Mouse (Mus musculus): ENCODE measurements around the gene Hsf5. TPM values are rescaled to one million over a fixed set of nuclear protein-coding genes. Genes with fewer than 3 reads are reported as not detected.
A peak's percentile ranks its signal among the peaks of the same experiment; 100 is the strongest.

The Hsf5 gene
- polyA plus RNA-seq, 1 experiment from 2014 or later, result 0.39 TPM

DNA sequence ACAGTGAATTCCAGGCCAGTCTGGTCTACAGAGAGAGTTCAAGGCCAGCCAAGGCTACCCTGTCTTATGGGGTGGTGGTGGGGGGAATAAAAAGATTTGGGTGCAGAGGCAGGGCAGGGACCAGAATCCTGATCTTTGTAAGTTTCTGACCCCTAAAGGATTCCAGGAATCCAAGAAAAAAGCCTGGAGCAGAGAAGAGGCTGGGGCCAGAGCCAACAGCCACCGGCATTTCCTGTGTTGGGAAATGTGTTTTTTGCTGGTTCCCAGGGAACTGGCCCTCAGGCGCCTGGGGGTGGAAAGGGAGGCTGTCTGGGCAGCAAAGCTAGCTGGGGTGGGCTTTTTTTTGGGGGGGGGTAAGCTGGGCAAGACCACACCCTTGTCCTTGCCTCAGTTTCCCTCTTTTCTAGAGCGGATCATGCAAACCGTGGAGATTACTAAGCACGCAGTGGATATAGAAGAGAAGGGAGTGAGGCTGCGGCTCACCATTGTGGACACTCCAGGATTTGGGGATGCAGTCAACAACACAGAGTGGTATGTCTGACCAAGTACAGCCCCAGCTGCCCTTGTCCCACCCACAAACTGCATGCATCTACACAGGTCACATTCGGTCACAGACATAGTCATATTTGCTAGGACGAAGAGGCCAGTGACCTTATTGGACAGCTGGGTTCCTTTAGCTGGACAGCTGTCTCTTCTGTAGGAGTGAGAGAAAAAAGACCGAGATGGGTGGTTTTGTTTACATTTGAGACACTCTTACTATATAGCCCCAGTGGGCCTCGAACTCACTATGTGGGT lies 32.1 kb upstream of the Hsf5 start:
- Histone ChIP-seq H3K4me2 (replicated peaks; ENCODE audit: low read depth, low read length) (no peak overlapping the region), H3K27me3 (ENCODE audit: control insufficient read depth, insufficient read depth, low read length) (no peaks in the 10 kb centered on the region), H3K27ac (ENCODE audit: low read depth, low read length) (no peak overlapping the region), H3K9me3 (ENCODE audit: control insufficient read depth, low read length) (no peaks in the 10 kb centered on the region), H3K4me3 (ENCODE audit: low read depth, low read length) (no peak overlapping the region), H3K9ac (ENCODE audit: low read depth, low read length) (no peak overlapping the region), H3K36me3 (ENCODE audit: control insufficient read depth, insufficient read depth, low read length) (no peaks in the 10 kb centered on the region), H3K4me1 (replicated peaks; ENCODE audit: control insufficient read depth, insufficient read depth, low read length) (no peaks in the 10 kb centered on the region)
- ATAC-seq (ENCODE audit: low FRiP score), result no peak
- WGBS, result 90% methylated on average over 10 of the region's 10 CpGs
- no peak for DNase-seq (ENCODE audit: low spot score)

DNA sequence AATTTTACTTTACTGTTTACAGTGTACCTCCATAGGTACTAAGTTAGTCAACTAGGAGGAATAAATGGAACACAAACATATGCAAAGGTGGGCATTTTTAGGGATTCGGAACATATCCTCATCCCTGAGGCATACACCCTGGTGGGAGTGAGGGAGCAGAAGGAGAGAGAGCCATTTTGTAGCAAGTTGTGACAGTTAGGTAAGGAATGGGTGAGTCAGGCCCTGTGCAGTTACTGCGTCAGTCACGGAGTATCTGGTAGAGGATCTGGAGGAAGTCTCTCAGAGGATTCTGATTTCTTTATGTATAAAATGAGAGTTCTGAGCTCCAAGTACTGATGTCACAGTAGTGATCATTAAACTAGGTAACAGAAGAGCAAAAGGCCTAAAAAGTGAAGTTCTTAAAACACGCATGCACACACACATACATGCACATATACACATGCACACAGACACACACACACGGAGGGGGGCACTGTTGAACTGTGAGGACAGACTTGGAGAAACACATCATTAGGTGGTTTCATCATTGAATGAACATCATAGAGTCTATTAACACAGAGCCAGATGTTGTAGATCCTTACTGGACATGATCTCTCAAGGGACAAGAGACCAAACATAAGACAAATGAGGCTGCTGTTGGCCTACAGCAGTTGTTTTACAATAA lies 29.6 kb upstream of the Hsf5 start:
- ATAC-seq (ENCODE audit: low FRiP score), result no peak
- no peak overlapping the region for H3K4me2 ChIP-seq (replicated peaks; ENCODE audit: low read depth, low read length)
- no peak overlapping the region for H3K4me3 ChIP-seq (ENCODE audit: low read depth, low read length)
- 93% methylated on average over 5 of the region's 5 CpGs for WGBS
- DNase-seq (ENCODE audit: low spot score), result no peak
- H3K9ac ChIP-seq (ENCODE audit: low read depth, low read length), result no peak overlapping the region
- H3K9me3 ChIP-seq (ENCODE audit: control insufficient read depth, low read length), result no peaks in the 10 kb centered on the region
- no peak overlapping the region for H3K27ac ChIP-seq (ENCODE audit: low read depth, low read length)
- H3K27me3 ChIP-seq (ENCODE audit: control insufficient read depth, insufficient read depth, low read length), result no peaks in the 10 kb centered on the region
- H3K36me3 ChIP-seq (ENCODE audit: control insufficient read depth, insufficient read depth, low read length), result no peaks in the 10 kb centered on the region
- H3K4me1 ChIP-seq (replicated peaks; ENCODE audit: control insufficient read depth, insufficient read depth, low read length), result no peaks in the 10 kb centered on the region

DNA sequence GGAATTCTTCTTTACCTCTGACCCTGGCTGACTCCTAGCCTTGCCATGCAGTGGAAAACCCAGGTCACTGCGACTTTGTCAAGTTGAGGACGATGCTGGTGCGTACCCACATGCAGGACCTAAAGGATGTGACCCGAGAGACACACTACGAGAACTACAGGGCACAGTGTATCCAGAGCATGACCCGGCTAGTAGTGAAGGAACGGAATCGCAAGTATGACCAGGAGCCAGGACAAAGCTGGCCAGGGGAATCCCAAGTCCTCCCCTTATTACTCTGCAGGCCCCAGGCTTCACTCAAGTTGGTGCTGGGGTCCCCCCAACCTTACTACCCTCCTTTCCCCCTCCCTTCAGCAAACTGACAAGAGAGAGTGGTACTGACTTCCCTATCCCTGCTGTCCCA lies 27.4 kb upstream of the Hsf5 start:
- DNase-seq (ENCODE audit: low spot score) (no peak), ATAC-seq (ENCODE audit: low FRiP score) (no peak)
- Histone ChIP-seq H3K36me3 (ENCODE audit: control insufficient read depth, insufficient read depth, low read length) (no peaks in the 10 kb centered on the region), H3K9me3 (ENCODE audit: control insufficient read depth, low read length) (no peaks in the 10 kb centered on the region), H3K4me2 (replicated peaks; ENCODE audit: low read depth, low read length) (no peak overlapping the region), H3K27me3 (ENCODE audit: control insufficient read depth, insufficient read depth, low read length) (no peaks in the 10 kb centered on the region), H3K27ac (ENCODE audit: low read depth, low read length) (no peak overlapping the region), H3K9ac (ENCODE audit: low read depth, low read length) (no peak overlapping the region), H3K4me3 (ENCODE audit: low read depth, low read length) (no peak overlapping the region), H3K4me1 (replicated peaks; ENCODE audit: control insufficient read depth, insufficient read depth, low read length) (peaks cover 8% of the 10 kb centered on the region; the same call in 1 of the 2 replicates)
- 91% methylated on average over 8 of the region's 8 CpGs for WGBS

DNA sequence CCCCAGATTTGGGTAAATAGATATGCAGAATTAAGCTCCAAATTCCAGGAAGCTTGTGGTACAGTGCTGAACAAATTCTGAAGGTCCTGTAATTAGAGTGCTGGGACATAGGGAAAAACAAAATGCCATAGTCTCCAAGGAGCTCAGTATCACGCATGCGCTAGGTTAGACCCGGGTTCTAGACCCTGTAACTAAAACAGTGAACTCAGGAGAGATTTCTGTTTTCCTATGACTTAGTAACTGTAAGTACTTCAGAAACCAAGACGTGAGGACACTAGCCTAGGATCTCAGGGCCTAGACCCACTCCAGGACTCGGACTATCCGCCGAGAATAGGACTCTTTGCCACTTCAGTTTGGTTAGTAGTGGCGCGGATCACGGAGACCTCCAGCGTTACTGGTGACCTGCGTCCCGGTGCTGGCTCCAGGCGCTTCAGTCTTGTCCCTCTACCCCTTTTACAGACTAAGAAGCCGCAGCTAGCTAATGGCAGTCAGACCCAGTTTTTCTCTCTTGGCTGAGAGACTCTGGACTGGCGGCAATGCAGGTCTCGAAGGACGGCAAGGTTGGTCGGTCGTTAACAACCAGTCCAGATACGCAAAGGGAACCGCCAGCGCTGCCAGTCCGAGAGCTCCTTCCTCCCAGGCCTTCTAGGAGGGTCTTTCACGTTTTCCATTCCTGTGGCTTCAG lies 26.0 kb upstream of the Hsf5 start:
- no peak for ATAC-seq (ENCODE audit: low FRiP score)
- WGBS, result 3% methylated on average over 25 of the region's 25 CpGs

DNA sequence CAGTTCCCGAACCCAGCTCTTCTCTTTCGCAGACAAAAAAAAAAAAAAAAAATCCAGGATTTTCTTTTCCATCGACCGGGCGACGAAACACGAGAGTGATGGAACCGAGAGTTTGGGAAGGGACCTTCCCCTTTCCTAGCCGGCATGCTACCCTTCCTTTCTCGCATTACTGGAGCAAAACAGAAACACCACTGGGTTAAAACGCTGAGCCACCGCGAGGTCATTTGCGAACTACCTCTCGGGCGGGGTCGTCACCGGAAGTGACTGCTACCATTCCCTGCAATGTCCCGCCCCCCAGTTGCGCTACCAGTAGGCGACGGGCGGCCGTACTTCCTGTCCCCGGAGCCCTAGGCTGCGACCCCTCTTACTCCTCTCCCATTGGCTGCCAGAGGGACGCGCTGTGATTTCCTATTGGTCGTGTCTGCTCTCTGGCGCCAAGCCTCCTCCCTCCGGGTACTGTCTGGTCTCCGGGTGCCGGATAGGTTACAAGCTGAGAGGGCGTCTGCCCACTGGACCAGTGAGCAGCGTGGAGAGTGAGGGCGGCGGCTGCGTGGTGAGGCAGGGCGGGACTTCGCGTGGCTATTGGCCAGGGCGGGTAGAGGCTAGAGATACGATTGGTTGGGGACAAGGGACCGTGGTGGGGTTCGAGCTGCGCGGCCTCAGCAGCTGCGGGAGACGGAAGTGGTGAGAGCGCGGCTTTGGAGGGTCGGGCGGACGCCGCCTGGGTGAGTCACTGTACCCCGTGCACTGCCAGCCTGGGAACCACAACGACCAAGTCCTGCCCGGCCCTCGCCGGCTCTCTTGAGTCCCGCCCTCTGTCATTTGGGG lies 25.2 kb upstream of the Hsf5 start, which contains the start of gene Mtmr4:
Gene Mtmr4 (plus strand): TSS at position 637 of the 828 bp plus-strand sequence.
- Histone ChIP-seq H3K27ac (ENCODE audit: low read depth, low read length) (peak within 1 kb of the TSS; percentile 74), H3K4me3 (ENCODE audit: low read depth, low read length) (peak within 1 kb of the TSS; percentile 71), H3K9me3 (ENCODE audit: control insufficient read depth, low read length) (no peaks in the 10 kb centered on the region), H3K4me2 (replicated peaks; ENCODE audit: low read depth, low read length) (peak within 1 kb of the TSS; percentile 56), H3K9ac (ENCODE audit: low read depth, low read length) (peak within 1 kb of the TSS; percentile 69), H3K27me3 (ENCODE audit: control insufficient read depth, insufficient read depth, low read length) (no peaks in the 10 kb centered on the region), H3K36me3 (ENCODE audit: control insufficient read depth, insufficient read depth, low read length) (no peaks in the 10 kb centered on the region), H3K4me1 (replicated peaks; ENCODE audit: control insufficient read depth, insufficient read depth, low read length) (peaks cover 8% of the 10 kb centered on the region)
- peak; percentile 98 for ATAC-seq (ENCODE audit: low FRiP score)
- peak; percentile 96 for DNase-seq (ENCODE audit: low spot score)
- WGBS, result under 1% methylated on average over 56 of the region's 61 CpGs

More for the DNA sequence above, 26.0 kb upstream of the Hsf5 start:
- H3K4me1 ChIP-seq (replicated peaks; ENCODE audit: control insufficient read depth, insufficient read depth, low read length), result peaks cover 8% of the 10 kb centered on the region
- H3K9ac ChIP-seq (ENCODE audit: low read depth, low read length), result peak overlapping the region; percentile 63
- H3K36me3 ChIP-seq (ENCODE audit: control insufficient read depth, insufficient read depth, low read length), result no peaks in the 10 kb centered on the region
- H3K4me2 ChIP-seq (replicated peaks; ENCODE audit: low read depth, low read length), result peak overlapping the region; percentile 56
- no peaks in the 10 kb centered on the region for H3K9me3 ChIP-seq (ENCODE audit: control insufficient read depth, low read length)
- peak overlapping the region; percentile 70 for H3K27ac ChIP-seq (ENCODE audit: low read depth, low read length)
- peak; percentile 50 for DNase-seq (ENCODE audit: low spot score)
- H3K27me3 ChIP-seq (ENCODE audit: control insufficient read depth, insufficient read depth, low read length), result no peaks in the 10 kb centered on the region
- peak overlapping the region; percentile 55 for H3K4me3 ChIP-seq (ENCODE audit: low read depth, low read length)

DNA sequence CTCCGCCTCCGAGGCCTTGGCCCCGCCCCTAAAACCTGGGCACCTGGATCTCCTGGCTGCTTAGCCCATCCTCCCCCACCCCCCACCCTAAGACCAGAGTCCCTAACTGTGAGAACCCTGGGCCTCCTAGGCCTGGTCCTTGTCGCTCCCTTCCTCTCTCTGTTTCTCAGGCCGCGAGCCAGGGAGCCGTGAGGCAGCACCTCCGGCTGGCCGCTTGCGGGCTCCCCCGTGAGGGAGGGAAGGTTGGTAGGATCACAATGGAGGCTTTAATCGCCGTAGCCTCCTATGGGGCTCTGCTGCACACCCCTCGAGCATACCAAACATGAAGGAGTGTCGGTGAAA lies 24.6 kb upstream of the Hsf5 start:
- H3K9me3 ChIP-seq (ENCODE audit: control insufficient read depth, low read length), result no peaks in the 10 kb centered on the region
- H3K27ac ChIP-seq (ENCODE audit: low read depth, low read length), result peak overlapping the region; percentile 74
- peaks cover 4% of the 10 kb centered on the region; the same call in 1 of the 2 replicates for H3K36me3 ChIP-seq (ENCODE audit: control insufficient read depth, insufficient read depth, low read length)
- peaks cover 8% of the 10 kb centered on the region for H3K4me1 ChIP-seq (replicated peaks; ENCODE audit: control insufficient read depth, insufficient read depth, low read length)
- ATAC-seq (ENCODE audit: low FRiP score), result no peak; the same call in 1 of the 2 replicates
- H3K27me3 ChIP-seq (ENCODE audit: control insufficient read depth, insufficient read depth, low read length), result no peaks in the 10 kb centered on the region
- peak overlapping the region; percentile 69 for H3K9ac ChIP-seq (ENCODE audit: low read depth, low read length)
- H3K4me3 ChIP-seq (ENCODE audit: low read depth, low read length), result peak overlapping the region; percentile 71
- WGBS, result 0% methylated on average over 14 of the region's 15 CpGs
- DNase-seq (ENCODE audit: low spot score), result peak; percentile 52
- peak overlapping the region; percentile 56 for H3K4me2 ChIP-seq (replicated peaks; ENCODE audit: low read depth, low read length)

DNA sequence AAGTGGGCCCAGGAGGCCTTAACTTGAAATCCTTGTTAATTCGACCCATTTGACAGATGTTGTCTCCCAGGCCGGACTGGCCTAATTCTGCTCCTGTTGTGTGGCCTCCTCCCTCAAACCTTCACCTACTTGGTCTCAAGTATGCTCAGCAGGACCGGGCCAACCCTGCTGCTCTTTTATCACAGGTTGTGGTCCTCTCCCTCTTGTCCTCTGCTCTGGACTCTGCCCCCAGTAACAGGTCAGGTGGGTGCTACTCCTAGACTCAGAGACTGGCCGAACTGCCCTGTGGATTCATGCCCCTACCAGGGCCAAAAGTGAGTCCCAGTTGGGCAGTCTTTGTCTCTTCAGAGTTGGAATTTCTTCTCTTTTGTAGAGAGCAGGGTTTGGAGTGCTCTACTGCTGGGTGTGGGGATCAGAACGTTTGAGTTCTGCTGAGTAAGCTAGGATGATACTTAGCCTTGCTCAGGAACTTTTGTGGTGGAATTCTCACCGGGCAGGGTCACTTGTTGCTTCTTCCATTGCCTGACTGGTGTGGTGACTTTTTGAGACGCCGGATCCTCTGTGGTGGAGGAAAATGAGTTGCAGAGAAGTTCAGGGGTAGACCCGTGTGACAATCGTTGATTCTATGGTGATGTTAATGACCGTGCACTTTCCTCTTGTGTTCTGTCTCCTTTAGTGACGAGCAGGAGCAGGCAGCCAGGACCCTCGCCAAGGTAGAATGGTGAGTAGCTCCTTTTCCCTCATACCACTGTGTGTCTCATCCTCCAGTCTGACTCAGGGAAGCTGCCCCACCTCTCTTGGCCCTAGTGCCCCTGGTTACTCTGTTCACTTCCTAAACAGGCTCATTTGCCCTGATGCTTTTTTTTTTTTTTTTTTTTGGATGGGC lies 24.0 kb upstream of the Hsf5 start:
- H3K9ac ChIP-seq (ENCODE audit: low read depth, low read length), result peak overlapping the region; percentile 69
- H3K27me3 ChIP-seq (ENCODE audit: control insufficient read depth, insufficient read depth, low read length), result no peaks in the 10 kb centered on the region
- peaks cover 8% of the 10 kb centered on the region for H3K4me1 ChIP-seq (replicated peaks; ENCODE audit: control insufficient read depth, insufficient read depth, low read length)
- 38% methylated on average over 13 of the region's 13 CpGs for WGBS
- peak overlapping the region; percentile 56 for H3K4me2 ChIP-seq (replicated peaks; ENCODE audit: low read depth, low read length)
- no peak for ATAC-seq (ENCODE audit: low FRiP score)
- H3K27ac ChIP-seq (ENCODE audit: low read depth, low read length), result peak overlapping the region; percentile 74
- DNase-seq (ENCODE audit: low spot score), result no peak
- H3K4me3 ChIP-seq (ENCODE audit: low read depth, low read length), result peak overlapping the region; percentile 71
- H3K36me3 ChIP-seq (ENCODE audit: control insufficient read depth, insufficient read depth, low read length), result peaks cover 8% of the 10 kb centered on the region; the same call in 1 of the 2 replicates
- H3K9me3 ChIP-seq (ENCODE audit: control insufficient read depth, low read length), result no peaks in the 10 kb centered on the region
